Mouse (Mus musculus) Patski (cell line): Measurements from ENCODE around the gene Tmod1. TPM values are rescaled to one million over a fixed set of nuclear protein-coding genes. Genes with fewer than 3 reads are reported as not detected.

Source experiments
- ATAC-seq: fragments of 100-300 bp; one replicate; pipeline ENCODE4 v1.8.0; 2021
- CTCF ChIA-PET: fragments of 350-600 bp; sonication (Branson Sonifier 250); formaldehyde crosslinking; loops from one replicate; lab custom pipeline; 2022; ENCODE audit warnings: inconsistent platforms; lab: Charles Lee
- POLR2A ChIA-PET: fragments of 350-600 bp; sonication (Branson Sonifier 250); formaldehyde crosslinking; loops from one replicate; lab custom pipeline; 2022; ENCODE audit warnings: antibody characterized with exemption, inconsistent platforms; lab: Charles Lee
- DNase-seq: peaks from one replicate; pipeline ENCODE4 v3.0.0-alpha.2; 2011; ENCODE audit warnings: low read depth, low spot score
- H3K27me3 ChIP-seq: fragments of 371-371 bp; one replicate; pipeline ENCODE4 v1.5.1; 2021
- CTCF ChIP-seq: fragments of 100-300 bp; IDR thresholded peaks from one replicate; pipeline ENCODE4 v1.5.1; 2021
- in situ Hi-C: fragments of 300-500 bp; cut with MboI; formaldehyde crosslinking; loops from 3 replicates; pipeline ENCODE4 v1.11.1; 2018; ENCODE audit warnings: low pct_unique_long_range_greater_than_20kb, mixed read lengths
- polyA plus RNA-seq: library from polyadenylated mRNA; unstranded; gene quantifications from one replicate; pipeline ENCODE4 v1.2.3, GENCODE M21; 2021

Tmod1 gene
- polyA plus RNA-seq, 1 experiment from 2014 or later = 14.7 TPM

DNA sequence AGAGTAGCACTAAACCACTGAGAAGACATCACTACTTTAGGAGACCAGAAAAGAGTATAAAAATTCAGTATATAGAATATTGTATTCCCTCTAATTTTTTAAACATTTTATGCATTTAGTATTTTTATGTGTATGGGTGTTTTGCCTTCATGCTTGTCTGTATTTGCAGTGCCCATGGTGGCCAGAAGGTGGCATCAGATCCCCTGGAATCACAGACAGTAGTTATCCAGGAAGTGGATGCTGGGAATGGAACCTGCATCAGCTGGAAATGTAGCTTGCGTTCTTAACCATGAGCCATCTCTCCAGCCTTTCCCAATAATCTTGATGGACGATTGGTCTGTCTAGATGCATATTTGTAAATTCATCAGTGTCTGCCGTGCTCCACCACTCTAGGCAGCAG is 91.5 kb downstream of the Tmod1 start:
- no peaks in the 10 kb centered on the region for H3K27me3 ChIP-seq
- ATAC-seq = no peak
- no peak for DNase-seq
- CTCF ChIA-PET = interaction anchor here (1.1 to 1.7 kb wide), 5 partner anchors 8 to 159 kb away, joined by 3 to 5 read pairs (median 3); partner anchors contain the start of genes Ncbp1 and Tstd2
- POLR2A ChIA-PET = interaction anchor here (1.0 to 2.9 kb wide), 2 partner anchors 8 to 159 kb away, joined by 3 to 11 read pairs; partner anchors contain the start of genes Ncbp1 and Tstd2
- in situ Hi-C loops = no loop called here
- TF ChIP-seq CTCF = peak; percentile 70

DNA sequence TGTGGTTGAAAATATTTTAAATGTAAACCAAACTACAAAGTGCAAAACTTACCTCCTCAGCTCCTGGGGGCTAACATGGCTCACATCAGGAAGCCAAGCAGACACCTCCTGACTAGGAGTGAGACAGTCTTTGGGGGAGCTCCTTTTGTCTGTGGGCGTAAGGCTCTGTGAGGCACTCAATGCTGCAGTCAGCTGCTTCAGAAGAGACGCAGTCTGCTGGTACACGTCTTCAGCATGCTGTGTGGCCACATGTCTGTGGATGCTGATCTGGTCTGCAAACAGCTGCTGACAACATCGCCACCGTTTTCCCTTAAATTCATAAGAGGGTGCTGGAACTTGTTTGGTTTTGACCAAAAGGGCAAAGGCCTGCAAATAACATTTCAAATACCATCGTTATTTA is 93.1 kb downstream of the Tmod1 start:
- no peaks in the 10 kb centered on the region for H3K27me3 ChIP-seq
- DNase-seq = no peak
- no peak for TF ChIP-seq CTCF
- ChIA-PET CTCF (no interaction called here), POLR2A (interaction anchor here (0.6 kb wide), 1 partner anchor 63 kb away, joined by 3 read pairs; no protein-coding TSS in a partner anchor)
- in situ Hi-C loops = no loop called here
- ATAC-seq = no peak

DNA sequence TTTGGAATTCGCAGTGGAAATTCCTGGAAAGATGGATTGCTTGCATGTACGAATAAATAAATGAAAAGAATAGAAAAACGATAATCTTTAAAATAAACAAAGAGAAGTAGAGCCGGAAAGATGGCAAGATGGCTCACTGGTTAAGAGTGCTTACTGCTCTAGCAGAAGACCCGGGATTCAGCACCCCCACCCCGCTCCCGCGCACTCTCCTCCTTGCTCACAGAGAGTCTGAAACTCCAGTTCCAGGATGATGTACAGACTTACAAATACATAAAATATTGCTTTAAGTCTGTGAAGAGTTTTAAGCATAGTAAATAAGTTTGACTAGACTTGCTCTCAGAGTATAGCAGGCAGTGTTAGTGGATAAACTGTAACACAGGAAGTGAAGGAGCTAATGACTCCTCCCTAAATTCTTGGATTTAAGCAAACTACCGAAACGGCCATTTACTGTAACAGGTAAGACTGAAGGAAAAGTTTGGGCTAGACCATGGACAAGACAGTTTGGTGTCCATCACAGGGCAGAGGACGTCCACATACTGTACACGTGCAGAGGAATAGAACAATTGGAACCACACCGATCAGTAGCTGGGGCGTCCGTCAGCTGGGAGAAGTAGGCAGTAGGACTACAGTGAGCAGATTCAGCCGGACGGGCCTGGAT is 99.0 kb downstream of the Tmod1 start:
- ChIA-PET POLR2A (interaction anchor here (2.4 kb wide), 1 partner anchor 9 kb away, joined by 11 read pairs; no protein-coding TSS in a partner anchor), CTCF (interaction anchor here (1.2 kb wide), 1 partner anchor 8 kb away, joined by 3 read pairs; no protein-coding TSS in a partner anchor)
- DNase-seq (peak; percentile 13), ATAC-seq (peak; percentile 25)
- H3K27me3 ChIP-seq = no peaks in the 10 kb centered on the region
- in situ Hi-C loops = no loop called here
- TF ChIP-seq CTCF = no peak

DNA sequence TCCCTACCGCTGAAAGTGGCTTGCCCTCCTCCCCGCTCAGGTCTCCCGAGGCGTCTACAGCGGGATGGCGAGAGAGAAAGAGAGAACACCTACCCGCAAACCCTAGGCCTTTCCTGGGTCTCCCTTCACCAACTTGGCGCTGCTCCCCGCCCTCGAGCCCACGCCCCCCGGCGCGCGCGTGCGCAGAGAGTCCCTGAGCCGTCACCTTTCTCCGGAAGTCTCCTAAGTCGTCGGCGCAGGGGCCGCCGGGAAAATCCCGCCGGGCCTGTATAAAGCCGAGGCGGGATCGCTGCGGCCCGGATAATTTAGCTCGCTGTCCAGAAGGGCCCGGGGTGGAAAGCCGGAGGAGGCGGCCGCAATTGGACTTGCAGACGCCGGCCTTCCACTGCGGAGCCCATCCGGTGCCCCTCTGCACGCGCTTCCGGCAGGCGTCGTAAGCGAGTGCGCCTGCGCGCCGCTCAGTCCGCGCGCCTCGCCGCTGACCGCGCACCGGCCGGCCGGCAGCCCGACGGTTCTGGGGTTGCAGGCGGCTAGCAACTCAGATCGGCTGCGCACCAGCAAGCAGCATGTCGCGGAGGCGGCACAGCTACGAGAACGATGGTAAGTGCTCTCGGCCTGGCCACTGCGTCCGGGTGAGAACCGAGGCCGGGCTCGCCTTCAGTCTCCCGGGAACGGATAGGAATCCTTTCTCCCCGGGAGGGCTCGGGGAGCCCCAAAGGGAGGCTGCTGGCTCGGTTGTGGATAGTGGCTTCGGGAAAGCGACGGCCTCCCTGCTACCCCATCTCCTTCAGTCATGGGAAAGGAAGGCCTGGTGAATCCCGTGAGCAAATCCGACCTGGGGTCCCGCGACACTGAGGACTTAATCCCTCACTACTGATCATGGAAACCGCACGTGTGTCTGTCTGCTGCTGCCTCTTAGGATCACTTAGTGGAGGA is 99.8 kb downstream of the Tmod1 start, which contains the start of the genes Ncbp1 and Tstd2:
Ncbp1 (plus strand) TSS at position 327 of the 936 bp plus-strand sequence.
Tstd2 (minus strand) TSS at position 408 of the 936 bp plus-strand sequence.
- in situ Hi-C loops = no loop called here
- ChIA-PET POLR2A (interaction anchor here (2.4 kb wide), 1 partner anchor 10 kb away, joined by 11 read pairs; no protein-coding TSS in a partner anchor), CTCF (interaction anchor here (1.2 kb wide), 1 partner anchor 9 kb away, joined by 3 read pairs; no protein-coding TSS in a partner anchor)
- no peak for TF ChIP-seq CTCF
- no peaks in the 10 kb centered on the region for H3K27me3 ChIP-seq
- DNase-seq (peak; percentile 27), ATAC-seq (peak; percentile 88)

DNA sequence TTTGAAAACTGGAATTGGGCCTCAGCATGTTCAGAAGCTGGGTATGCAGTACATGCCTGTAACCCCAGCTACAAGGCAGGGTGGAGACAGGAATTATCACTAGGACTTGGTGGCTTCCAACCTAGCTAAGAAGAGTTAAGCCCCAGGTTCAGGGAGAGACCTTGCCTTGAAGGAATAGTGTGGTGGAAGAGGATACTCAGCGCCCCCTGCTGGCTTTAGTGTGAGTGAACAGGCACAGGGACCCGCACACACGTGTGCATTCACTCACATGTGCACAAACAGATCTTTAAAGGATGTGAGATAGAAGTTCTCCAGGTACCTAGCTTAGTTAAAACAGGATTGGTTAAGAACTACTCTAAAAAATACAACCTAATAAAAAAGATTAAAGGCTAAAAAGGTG is 105.6 kb downstream of the Tmod1 start:
- no peaks in the 10 kb centered on the region for H3K27me3 ChIP-seq
- ATAC-seq (no peak), DNase-seq (no peak)
- no peak for TF ChIP-seq CTCF
- in situ Hi-C loops = no loop called here
- ChIA-PET CTCF (interaction anchor here (1.0 to 1.5 kb wide), 3 partner anchors 13 to 49 kb away, joined by 3 to 4 read pairs (median 3); no protein-coding TSS in a partner anchor), POLR2A (no interaction called here)

DNA sequence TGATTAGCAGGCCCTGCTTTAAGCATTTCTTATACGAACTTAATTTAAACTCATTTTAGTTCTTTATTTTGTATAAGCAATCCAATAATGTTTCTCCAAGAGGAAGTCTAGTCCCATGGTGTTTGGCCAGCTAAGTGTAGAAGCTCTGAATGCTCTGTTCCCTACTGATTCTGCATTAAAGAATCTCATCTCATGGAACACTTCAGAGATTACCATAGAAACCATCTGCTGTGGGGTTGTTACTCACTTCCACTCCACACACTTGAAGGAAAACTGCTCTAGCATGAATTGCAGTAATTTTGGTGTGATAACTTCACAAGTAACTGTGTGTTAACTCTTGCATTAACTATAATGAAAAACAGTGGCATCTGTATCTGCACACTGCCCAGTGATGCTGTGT is 108.1 kb downstream of the Tmod1 start:
- in situ Hi-C loops = no loop called here
- CTCF ChIA-PET = interaction anchor here (1.0 kb wide), 1 partner anchor 13 kb away, joined by 4 read pairs; no protein-coding TSS in a partner anchor
- ATAC-seq = no peak

DNA sequence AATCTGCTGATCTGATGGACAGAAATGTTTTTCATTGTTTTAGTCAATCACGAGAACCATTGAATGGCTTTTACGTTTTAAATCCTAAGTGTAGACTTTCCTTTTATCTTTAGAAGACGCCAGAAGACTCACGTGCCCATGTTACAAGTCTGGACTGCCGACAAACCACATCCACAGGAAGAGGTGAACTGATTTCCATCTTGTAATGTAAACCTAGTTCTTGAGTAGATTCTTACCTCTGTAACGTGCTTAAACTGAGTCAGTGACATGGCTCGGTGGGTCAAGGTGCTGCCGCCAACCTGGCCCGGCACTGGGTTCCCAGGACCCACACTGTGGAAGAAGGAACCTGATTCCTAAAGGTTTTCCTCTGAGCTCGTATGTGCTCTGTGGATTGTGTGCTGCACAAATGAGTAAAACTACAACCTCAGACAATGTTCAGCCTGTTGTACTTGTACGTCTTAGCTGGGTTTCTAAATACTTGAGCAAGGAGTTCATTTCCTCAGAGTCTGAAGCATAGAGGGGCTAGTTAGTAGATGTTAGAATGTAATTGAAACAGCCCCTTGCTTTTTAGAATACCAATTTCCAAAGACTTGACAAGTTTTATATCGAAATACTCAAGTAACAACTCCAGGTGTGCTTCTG is 113.3 kb downstream of the Tmod1 start:
- ChIA-PET POLR2A (interaction anchor here (0.7 kb wide), 1 partner anchor 71 kb away, joined by 3 read pairs; no protein-coding TSS in a partner anchor), CTCF (no interaction called here)
- ATAC-seq (no peak), DNase-seq (no peak)
- in situ Hi-C loops = no loop called here
- no peak for TF ChIP-seq CTCF
- no peaks in the 10 kb centered on the region for H3K27me3 ChIP-seq

More for the DNA sequence above, 108.1 kb downstream of the Tmod1 start:
- H3K27me3 ChIP-seq = no peaks in the 10 kb centered on the region
- no peak for DNase-seq
- POLR2A ChIA-PET = no interaction called here
- no peak for TF ChIP-seq CTCF

DNA sequence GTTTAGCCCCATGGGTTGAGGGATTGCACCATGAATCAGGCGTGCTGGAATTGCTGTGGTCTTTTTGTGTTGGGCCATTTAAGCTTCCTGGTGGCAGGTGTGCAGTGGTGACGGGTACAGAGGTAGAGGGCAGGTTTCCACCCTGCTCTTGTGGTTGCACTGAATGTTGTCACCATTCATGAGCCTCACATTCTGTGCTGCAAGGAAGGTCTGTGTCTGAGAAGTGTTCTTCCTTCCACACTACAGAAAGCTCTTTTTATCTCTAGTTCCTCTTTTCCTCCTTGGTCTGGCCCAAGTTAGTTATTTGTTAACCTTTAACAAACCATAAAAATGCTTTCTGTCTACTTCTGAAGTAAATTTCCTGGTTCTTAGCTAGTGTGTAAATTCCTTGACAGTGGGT is 125.3 kb downstream of the Tmod1 start:
- ChIA-PET POLR2A (no interaction called here), CTCF (interaction anchor here (0.9 to 1.7 kb wide), 4 partner anchors 10 to 20 kb away, joined by 3 to 5 read pairs (median 4); no protein-coding TSS in a partner anchor)
- no peaks in the 10 kb centered on the region for H3K27me3 ChIP-seq
- DNase-seq = no peak
- TF ChIP-seq CTCF = no peak
- ATAC-seq = no peak
- in situ Hi-C loops = no loop called here

Other genes with a start within 250 kb of the Tmod1 start
- gene Aldh1b1, start 239.9 kb upstream of the Tmod1 start, polyA plus RNA-seq = 0.08 TPM
- not detected for gene Igfbpl1, start 212.0 kb upstream of the Tmod1 start, polyA plus RNA-seq
- 0.47 TPM for gene Stra6l, start 190.3 kb upstream of the Tmod1 start, polyA plus RNA-seq
- not detected for gene Ccdc180, start 148.6 kb upstream of the Tmod1 start, polyA plus RNA-seq
- gene Tdrd7, start 73.6 kb upstream of the Tmod1 start, polyA plus RNA-seq = 23.2 TPM
- gene Ncbp1, start 99.7 kb downstream of the Tmod1 start, polyA plus RNA-seq = 51.0 TPM
- 17.9 TPM for gene Tstd2, start 99.8 kb downstream of the Tmod1 start, polyA plus RNA-seq
- gene Xpa, start 157.4 kb downstream of the Tmod1 start, polyA plus RNA-seq = 29.1 TPM